Mouse (Mus musculus) G1E (cell line): Measurements from ENCODE around the gene Mtap. TPM values are rescaled to one million over a fixed set of nuclear protein-coding genes. Genes with fewer than 3 reads are reported as not detected.

Experiments
- ATAC-seq: 2 replicates; pipeline ENCODE4 v1.8.0; 2016; ENCODE audit warnings: mild to moderate bottlenecking; ENCODE audit not compliant: insufficient number of reproducible peaks, poor library complexity, low FRiP score, severe bottlenecking; ENCODE audit errors: extremely low read depth
- DNase-seq: peaks from one replicate; pipeline ENCODE4 v3.0.0; 2012; ENCODE audit warnings: low spot score
- H3K27me3 ChIP-seq: 2 replicates; pipeline ENCODE4 v1.6.1; 2012; ENCODE audit warnings: mild to moderate bottlenecking, low read length, inconsistent platforms; ENCODE audit not compliant: insufficient read depth
- H3K36me3 ChIP-seq: replicated peaks from 2 replicates; pipeline ENCODE3; 2012; ENCODE audit warnings: mild to moderate bottlenecking, inconsistent platforms
- H3K4me1 ChIP-seq: 2 replicates; pipeline ENCODE4 v1.6.1; 2012; ENCODE audit warnings: low read depth, low read length, inconsistent platforms, mixed read lengths; ENCODE audit not compliant: insufficient read depth
- H3K4me3 ChIP-seq: 2 replicates; pipeline ENCODE4 v1.5.1; 2012; ENCODE audit warnings: low read depth, mild to moderate bottlenecking, inconsistent platforms, low read length, moderate library complexity, mixed read lengths
- H3K9me3 ChIP-seq: replicated peaks from 2 replicates; pipeline ENCODE4 v1.6.1; 2012; ENCODE audit warnings: inconsistent platforms
- CTCF ChIP-seq: IDR thresholded peaks from 2 replicates; pipeline ENCODE4 v1.5.1; 2012; ENCODE audit warnings: low read depth, low read length, inconsistent platforms, mixed read lengths
- GATA1 ChIP-seq: IDR thresholded peaks from 2 replicates; pipeline ENCODE4 v1.6.1; 2012; ENCODE audit warnings: borderline replicate concordance, low read length, inconsistent platforms, mixed read lengths
- GATA2 ChIP-seq: IDR thresholded peaks from 2 replicates; pipeline ENCODE4 v1.6.1; 2012; ENCODE audit warnings: low read depth, low read length, inconsistent platforms, borderline replicate concordance
- POLR2AphosphoS5 ChIP-seq: IDR thresholded peaks from 2 replicates; pipeline ENCODE4 v1.6.1; 2012; ENCODE audit warnings: low read depth, low read length, inconsistent platforms; ENCODE audit not compliant: insufficient replicate concordance
- TAL1 ChIP-seq: conservative IDR thresholded peaks from 2 replicates; pipeline ENCODE4 v1.6.1; 2012; ENCODE audit warnings: low read depth, low read length, inconsistent platforms, mixed read lengths
- polyA plus RNA-seq: library from polyadenylated mRNA; stranded (reverse); fragments of >175 nt; gene quantifications from 2 replicates; pipeline ENCODE4 v1.2.3, GENCODE M21; 2012
- total RNA-seq, 2 experiments: library from RNA; stranded (forward) in 1 of 2; stranded (reverse) in 1 of 2; fragments of 200-1000 nt in 1 of 2; fragments of >200 nt in 1 of 2; fragmentation: Nextera tagmentation in 1 of 2; gene quantifications; 2 replicates each; pipeline ENCODE4 v1.2.3; 2014 to 2017

Gene Mtap
- total and polyA plus RNA-seq, 3 experiments, result 0.27 TPM; not detected in 2

- Histone ChIP-seq H3K27me3 (no peaks in the 10 kb centered on the region), H3K4me1 (no peaks in the 10 kb centered on the region), H3K9me3 (peaks cover 16% of the 10 kb centered on the region), H3K36me3 (no peaks in the 10 kb centered on the region), H3K4me3 (no peak overlapping the region)
- ATAC-seq, result no peak
- DNase-seq, result no peak
- no peak for TF ChIP-seq CTCF
- no peak for TF ChIP-seq POLR2AphosphoS5
- TF ChIP-seq TAL1, result no peak
- TF ChIP-seq GATA1, result no peak
- TF ChIP-seq GATA2, result no peak
Observed at GRCm38 (mm10) chr4:89101276-89101675, 35.6 kb upstream of the Mtap start.

DNA sequence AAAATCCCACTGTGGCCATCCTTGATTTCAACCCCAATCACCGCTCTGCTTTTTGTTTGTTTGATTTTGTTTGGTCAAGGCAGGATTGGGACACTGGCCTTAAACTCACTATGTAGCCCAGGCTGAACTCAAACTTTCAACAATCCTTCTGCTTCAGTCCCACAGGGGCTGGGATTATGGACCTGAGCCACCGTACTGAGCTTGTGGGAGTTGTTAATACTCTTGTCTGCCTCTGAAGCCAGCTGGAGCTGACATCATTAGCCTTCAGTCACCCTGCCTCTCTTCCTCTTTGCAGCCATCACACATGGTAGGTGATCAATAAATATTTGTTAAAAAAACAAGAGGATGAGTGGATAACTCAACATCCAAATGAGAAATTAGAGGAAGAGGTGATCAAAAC, 34.6 kb upstream of the Mtap start:
- Histone ChIP-seq H3K27me3 (no peaks in the 10 kb centered on the region), H3K9me3 (peaks cover 13% of the 10 kb centered on the region), H3K36me3 (no peaks in the 10 kb centered on the region), H3K4me1 (no peaks in the 10 kb centered on the region), H3K4me3 (no peak overlapping the region)
- TF ChIP-seq POLR2AphosphoS5 (no peak), GATA1 (no peak), TAL1 (no peak), CTCF (no peak), GATA2 (no peak)
- DNase-seq (no peak), ATAC-seq (no peak)

- H3K4me1 ChIP-seq, result no peaks in the 10 kb centered on the region
- DNase-seq (no peak), ATAC-seq (no peak)
- H3K27me3 ChIP-seq, result no peaks in the 10 kb centered on the region
- TF ChIP-seq CTCF (no peak), GATA1 (no peak), GATA2 (no peak), POLR2AphosphoS5 (no peak), TAL1 (no peak)
- no peaks in the 10 kb centered on the region for H3K36me3 ChIP-seq
- peaks cover 12% of the 10 kb centered on the region; the same call in 1 of the 2 replicates for H3K9me3 ChIP-seq
- H3K4me3 ChIP-seq, result no peak overlapping the region
Observed at GRCm38 (mm10) chr4:89105486-89105885, 31.4 kb upstream of the Mtap start.

GRCm38 (mm10) chr4:89106505-89106904, 30.4 kb upstream of the Mtap start:
- ATAC-seq (no peak), DNase-seq (no peak)
- no peaks in the 10 kb centered on the region for H3K36me3 ChIP-seq
- no peaks in the 10 kb centered on the region for H3K4me1 ChIP-seq
- TF ChIP-seq TAL1 (no peak), CTCF (no peak), GATA2 (no peak), GATA1 (no peak), POLR2AphosphoS5 (no peak)
- H3K9me3 ChIP-seq, result peaks cover 12% of the 10 kb centered on the region; the same call in 1 of the 2 replicates
- no peaks in the 10 kb centered on the region for H3K27me3 ChIP-seq
- H3K4me3 ChIP-seq, result no peak overlapping the region

DNA sequence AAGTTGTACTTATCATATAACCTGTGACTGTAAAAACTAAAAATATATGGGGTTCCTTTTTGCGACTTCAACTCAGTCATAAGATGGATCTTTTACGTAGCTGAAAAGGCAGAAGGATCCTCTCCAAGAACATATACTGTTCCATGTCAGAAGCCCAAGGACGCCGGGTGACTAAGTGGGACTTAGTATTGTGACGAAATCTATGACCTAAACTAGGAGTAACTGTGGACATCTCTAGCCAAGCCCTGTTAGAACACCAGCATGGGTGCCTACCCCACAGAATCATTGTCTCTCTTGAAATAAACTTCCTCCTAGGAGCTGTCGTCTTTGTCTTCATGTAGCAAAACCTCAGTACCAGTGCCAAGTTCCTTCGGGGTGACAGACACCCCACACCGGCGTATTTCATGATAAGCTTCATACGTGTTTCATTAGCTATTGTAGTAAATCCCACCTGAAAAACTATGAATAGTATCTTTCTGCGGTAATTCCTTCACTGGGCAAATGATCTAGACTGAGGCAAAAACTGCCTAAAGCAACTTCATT, 24.7 kb upstream of the Mtap start:
- DNase-seq, result no peak
- no peak overlapping the region for H3K4me3 ChIP-seq
- no peaks in the 10 kb centered on the region for H3K27me3 ChIP-seq
- peaks cover 17% of the 10 kb centered on the region for H3K9me3 ChIP-seq
- TF ChIP-seq GATA2 (no peak), POLR2AphosphoS5 (no peak), TAL1 (no peak), CTCF (no peak), GATA1 (no peak)
- no peaks in the 10 kb centered on the region for H3K4me1 ChIP-seq
- no peak for ATAC-seq
- H3K36me3 ChIP-seq, result no peaks in the 10 kb centered on the region

- Histone ChIP-seq H3K27me3 (no peaks in the 10 kb centered on the region), H3K4me3 (no peak overlapping the region), H3K36me3 (no peaks in the 10 kb centered on the region), H3K9me3 (peaks cover 17% of the 10 kb centered on the region), H3K4me1 (no peaks in the 10 kb centered on the region)
- no peak for DNase-seq
- no peak for ATAC-seq
- TF ChIP-seq POLR2AphosphoS5 (no peak), GATA2 (no peak), CTCF (no peak), GATA1 (no peak), TAL1 (no peak)
Observed at GRCm38 (mm10) chr4:89112782-89113181, 24.1 kb upstream of the Mtap start.
